Mouse (Mus musculus) spleen, adult 2 months (tissue): ENCODE measurements around the gene Wnt9a. TPM values are rescaled to one million over a fixed set of nuclear protein-coding genes. Genes with fewer than 3 reads are reported as not detected.

ENCODE experiments used
- DNase-seq, 2 experiments: peaks; one replicate each; pipeline versions ENCODE4 v3.0.0 to v3.0.0-alpha.2; 2012 to 2021; ENCODE audit warnings: low spot score in 2 of 2, low read depth in 1 of 2
- H3K27ac ChIP-seq: fragments of 200-500 bp; 2 replicates; pipeline ENCODE4 v1.5.1; 2012; ENCODE audit warnings: low read length, inconsistent platforms; ENCODE audit not compliant: insufficient read depth
- H3K27me3 ChIP-seq: fragments of 200-500 bp; 2 replicates; pipeline ENCODE4 v1.6.1; 2012; ENCODE audit warnings: mild to moderate bottlenecking, moderate library complexity, low read length, inconsistent platforms; ENCODE audit not compliant: control insufficient read depth, insufficient read depth
- H3K36me3 ChIP-seq: fragments of 200-500 bp; 2 replicates; pipeline ENCODE4 v1.6.1; 2012; ENCODE audit warnings: mild to moderate bottlenecking, low read length, inconsistent platforms; ENCODE audit not compliant: control insufficient read depth, insufficient read depth
- H3K4me1 ChIP-seq: fragments of 200-500 bp; 2 replicates; pipeline ENCODE4 v1.6.1; 2011; ENCODE audit warnings: inconsistent platforms; ENCODE audit not compliant: control insufficient read depth, insufficient read depth, insufficient read length
- H3K4me3 ChIP-seq: fragments of 200-500 bp; 2 replicates; pipeline ENCODE4 v1.5.1; 2011; ENCODE audit warnings: mild to moderate bottlenecking, inconsistent platforms; ENCODE audit not compliant: insufficient read depth, insufficient read length; ENCODE audit errors: extremely low read depth
- CTCF ChIP-seq: fragments of 200-500 bp; IDR thresholded peaks from 2 replicates; pipeline ENCODE4 v1.5.1; 2011; ENCODE audit warnings: mild to moderate bottlenecking, inconsistent platforms; ENCODE audit not compliant: insufficient read depth, insufficient read length, insufficient replicate concordance; ENCODE audit errors: extremely low read depth
- POLR2A ChIP-seq: fragments of 200-500 bp; IDR thresholded peaks from 2 replicates; pipeline ENCODE4 v1.6.1; 2011; ENCODE audit warnings: low read depth, low read length, inconsistent platforms
- WGBS: fragments of 180-500 bp; shearing (Covaris S2); methylation state at CpG from one replicate; pipeline ENCODE4 v1.1.7; 2018; 5-methylcytosine and 5-hydroxymethylcytosine counted together
- polyA plus RNA-seq: library from polyadenylated mRNA; depleted of rRNA; stranded (reverse); fragments of >200 nt; gene quantifications from 2 replicates; pipeline ENCODE4 v1.2.3, GENCODE M21; 2012; rRNA removed

Wnt9a gene
- polyA plus RNA-seq, result 0.33 and 0.40 TPM in 2 replicates

DNA sequence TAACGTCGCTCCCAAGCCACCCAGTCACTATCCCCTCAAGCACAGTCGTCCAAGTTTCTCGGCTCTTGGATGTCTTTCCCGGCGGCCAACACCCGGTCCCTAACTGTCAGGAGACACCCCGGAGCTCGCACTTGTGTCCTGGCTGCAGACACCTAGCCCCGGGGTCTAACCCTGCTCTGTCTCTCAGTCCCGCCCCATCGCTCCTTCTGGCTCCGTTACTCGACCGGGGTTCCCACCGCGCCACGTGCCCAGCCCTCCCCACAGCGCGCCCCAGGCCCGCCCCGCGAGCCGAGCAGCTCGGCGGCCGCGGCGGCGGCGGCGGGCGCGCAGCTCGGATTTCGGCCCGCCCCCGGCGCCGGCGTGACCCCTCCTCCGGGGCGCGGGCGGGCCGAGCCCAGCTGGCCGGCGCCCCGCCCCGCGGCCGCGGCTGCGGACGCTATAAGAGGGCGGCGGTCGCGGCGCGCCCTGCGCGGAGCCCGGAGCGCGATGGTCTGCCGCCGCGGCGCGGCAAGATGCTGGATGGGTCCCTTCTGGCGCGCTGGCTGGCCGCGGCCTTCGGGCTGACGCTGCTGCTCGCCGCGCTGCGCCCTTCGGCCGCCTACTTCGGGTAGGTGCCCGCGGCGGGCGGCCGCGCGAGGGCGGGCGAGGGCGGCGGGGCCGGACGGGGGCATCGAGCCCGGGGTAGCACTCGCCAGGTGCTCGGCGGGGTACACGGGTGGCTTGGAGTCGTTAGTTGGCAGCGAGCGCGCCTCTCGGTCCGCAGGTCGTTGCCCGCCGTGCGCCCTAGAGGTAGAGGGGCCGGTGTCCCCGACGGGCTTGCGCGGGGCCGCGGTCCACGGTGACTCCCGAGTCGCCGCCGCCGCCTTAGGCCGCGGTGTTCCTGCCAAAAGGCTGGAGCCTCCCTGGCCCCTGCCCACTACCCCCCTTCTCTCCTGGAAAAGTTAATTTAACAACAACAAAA lies at the start of gene Wnt9a:
Gene Wnt9a (plus strand): TSS at position 468 of the 961 bp plus-strand sequence.
- no peak for DNase-seq
- TF ChIP-seq POLR2A (no peak), CTCF (no peak)
- Histone ChIP-seq H3K4me3 (peak within 1 kb of the TSS; percentile 37; the same call in 1 of the 2 replicates), H3K4me1 (no peaks in the 10 kb centered on the region; the same call in 1 of the 2 replicates), H3K27me3 (peaks cover 20% of the 10 kb centered on the region), H3K27ac (no peak within 1 kb of the TSS), H3K36me3 (no peaks in the 10 kb centered on the region)
- 2% methylated on average over 120 of the region's 128 CpGs for WGBS

GRCm38 (mm10) chr11:59259647-59260046 lies 47.1 kb upstream of the Wnt9a start:
- no peaks in the 10 kb centered on the region for H3K36me3 ChIP-seq
- no peak overlapping the region for H3K4me3 ChIP-seq
- H3K27ac ChIP-seq, result no peak overlapping the region
- WGBS, result 80% methylated on average over 7 of the region's 7 CpGs
- DNase-seq, result no peak
- H3K27me3 ChIP-seq, result peaks cover 9% of the 10 kb centered on the region
- no peaks in the 10 kb centered on the region; the same call in 1 of the 2 replicates for H3K4me1 ChIP-seq
- TF ChIP-seq CTCF, result no peak
- TF ChIP-seq POLR2A, result no peak

DNA sequence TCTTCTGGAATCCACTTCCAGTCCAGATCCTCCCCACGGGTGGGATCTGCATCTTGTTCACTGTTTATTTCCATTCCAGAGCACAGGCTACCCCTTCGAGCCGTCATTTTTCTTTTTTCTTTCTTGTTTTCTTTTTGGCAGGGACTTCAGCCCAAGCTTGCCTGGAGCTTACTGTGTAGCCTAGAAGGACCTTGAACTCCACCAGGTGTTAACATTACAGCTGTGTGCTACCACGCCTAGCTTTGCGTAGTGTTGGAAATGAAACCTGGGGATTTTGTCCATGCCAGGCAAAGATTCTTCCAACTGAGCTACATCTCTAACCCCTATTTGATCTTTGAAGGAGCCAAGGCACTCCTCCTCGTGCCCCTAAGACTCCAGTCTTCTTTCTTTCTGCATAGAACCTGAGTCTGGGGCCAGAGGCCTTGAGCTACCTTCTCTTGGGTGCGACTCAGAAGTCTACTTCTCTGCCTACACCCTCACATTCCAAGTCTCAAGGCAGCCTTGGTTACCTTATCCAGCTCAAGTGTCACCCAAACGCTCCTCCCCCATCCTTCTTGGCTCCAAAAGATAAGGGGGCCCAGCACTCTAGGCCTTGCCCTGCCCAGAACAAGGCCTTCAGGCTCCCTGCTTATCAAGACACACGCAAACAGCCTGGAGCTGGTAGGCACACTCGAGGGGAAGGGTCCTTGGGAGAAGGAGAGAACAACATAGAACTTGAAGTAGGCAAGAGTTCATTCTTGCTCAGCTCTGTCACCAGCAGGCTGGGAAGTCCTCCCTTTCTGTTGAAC lies 45.8 kb upstream of the Wnt9a start:
- no peaks in the 10 kb centered on the region for H3K36me3 ChIP-seq
- no peak overlapping the region for H3K27ac ChIP-seq
- H3K4me1 ChIP-seq, result no peaks in the 10 kb centered on the region; the same call in 1 of the 2 replicates
- TF ChIP-seq POLR2A (no peak), CTCF (no peak)
- 76% methylated on average over 10 of the region's 10 CpGs for WGBS
- H3K27me3 ChIP-seq, result peaks cover 9% of the 10 kb centered on the region
- no peak for DNase-seq
- no peak overlapping the region for H3K4me3 ChIP-seq

GRCm38 (mm10) chr11:59262308-59262707 lies 44.4 kb upstream of the Wnt9a start:
- TF ChIP-seq CTCF, result no peak
- TF ChIP-seq POLR2A, result no peak
- Histone ChIP-seq H3K27ac (no peak overlapping the region), H3K4me3 (no peak overlapping the region), H3K4me1 (no peaks in the 10 kb centered on the region; the same call in 1 of the 2 replicates), H3K36me3 (no peaks in the 10 kb centered on the region), H3K27me3 (peaks cover 9% of the 10 kb centered on the region)
- no peak for DNase-seq

DNA sequence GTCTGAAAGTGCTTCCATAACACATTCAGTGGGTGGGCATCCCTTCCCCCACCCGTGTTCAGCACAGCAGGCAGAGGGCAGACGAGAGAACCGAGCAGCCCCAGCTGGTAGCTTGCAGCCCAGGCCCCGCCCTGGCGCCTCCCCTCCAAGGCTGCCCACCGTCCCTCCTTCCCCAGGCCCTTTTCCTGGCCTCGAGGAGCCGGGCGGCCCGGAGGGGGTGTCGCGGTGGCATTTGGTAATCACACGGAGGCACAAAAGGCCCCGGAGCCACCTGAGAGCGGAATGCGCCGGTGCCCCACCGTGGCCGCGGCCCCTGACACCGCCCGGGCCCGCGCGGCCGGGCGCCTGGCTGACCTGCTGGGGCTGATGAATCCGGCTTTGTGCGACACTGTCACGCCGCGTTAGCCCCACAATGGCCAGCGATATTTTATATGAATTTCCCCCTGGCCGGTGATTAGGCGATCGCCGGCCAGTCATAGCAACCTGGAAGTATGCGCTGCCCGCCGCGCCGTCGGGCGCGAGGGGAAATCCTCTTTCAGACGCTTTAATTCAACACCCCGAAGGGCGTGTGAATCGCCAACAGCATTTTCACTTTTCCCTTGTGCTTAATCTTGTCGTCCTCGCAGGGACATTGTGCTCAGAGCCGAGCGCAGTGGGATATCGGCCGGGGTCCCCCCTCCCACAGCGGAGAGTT lies 42.7 kb upstream of the Wnt9a start:
- WGBS, result 3% methylated on average over 56 of the region's 56 CpGs
- H3K36me3 ChIP-seq, result no peaks in the 10 kb centered on the region
- H3K4me1 ChIP-seq, result no peaks in the 10 kb centered on the region; the same call in 1 of the 2 replicates
- no peak for DNase-seq
- TF ChIP-seq POLR2A (no peak), CTCF (no peak)
- peaks cover 9% of the 10 kb centered on the region for H3K27me3 ChIP-seq
- H3K4me3 ChIP-seq, result no peak overlapping the region; the same call in 1 of the 2 replicates
- no peak overlapping the region for H3K27ac ChIP-seq

- DNase-seq, result no peak
- Histone ChIP-seq H3K27me3 (peaks cover 9% of the 10 kb centered on the region), H3K27ac (no peak overlapping the region), H3K4me3 (no peak overlapping the region), H3K36me3 (no peaks in the 10 kb centered on the region), H3K4me1 (no peaks in the 10 kb centered on the region; the same call in 1 of the 2 replicates)
- TF ChIP-seq POLR2A (no peak), CTCF (no peak)
- 19% methylated on average over 8 of the region's 8 CpGs for WGBS
Observed at GRCm38 (mm10) chr11:59264593-59264992, 42.1 kb upstream of the Wnt9a start.
